Mouse (Mus musculus): Measurements from ENCODE around the gene Plekhb2. TPM values are rescaled to one million over a fixed set of nuclear protein-coding genes. Genes with fewer than 3 reads are reported as not detected.

The Plekhb2 gene
- polyA plus RNA-seq, 1 experiment from 2014 or later = 67.2 TPM

DNA sequence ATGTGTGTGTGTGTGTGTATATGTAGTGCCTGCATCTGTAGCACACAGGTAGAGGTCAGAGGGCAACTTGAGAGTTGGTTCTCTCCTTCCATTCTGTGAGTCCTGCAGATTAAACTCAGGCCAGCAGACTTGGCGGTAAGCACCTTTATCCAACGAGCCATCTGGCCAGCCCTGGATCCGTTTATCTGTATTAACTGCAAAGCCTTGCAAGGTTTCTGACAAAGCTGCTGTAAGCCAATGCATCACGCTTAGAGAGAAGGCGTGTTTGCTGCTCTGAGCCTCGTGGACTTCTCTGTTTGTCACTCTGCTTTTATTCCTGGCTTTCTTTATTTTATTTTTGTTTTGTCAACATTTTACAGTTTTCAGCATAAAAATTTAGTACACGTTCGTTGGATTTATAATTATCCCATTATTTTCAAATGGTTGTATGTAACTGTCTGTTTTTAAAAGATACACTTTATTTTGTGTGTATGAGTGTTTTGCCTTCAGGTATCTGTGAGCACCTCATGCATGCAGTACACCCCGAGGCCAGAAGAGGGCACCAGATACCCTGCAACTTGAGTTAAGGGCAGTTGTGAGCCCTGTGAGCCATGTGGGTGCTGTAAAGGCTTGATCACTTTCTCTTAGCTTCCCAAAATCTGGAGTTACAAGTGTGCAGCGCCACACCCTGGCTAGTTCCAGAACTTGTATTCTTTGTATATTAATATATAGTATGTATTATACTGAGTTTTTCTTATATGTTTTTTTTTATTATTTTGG lies 17.2 kb downstream of the Plekhb2 start:
- H3K36me3 ChIP-seq (ENCODE audit: control insufficient read depth, insufficient read depth, low read length) = peaks cover 79% of the 10 kb centered on the region
- H3K4me1 ChIP-seq (ENCODE audit: control insufficient read depth, insufficient read depth, low read length) = no peaks in the 10 kb centered on the region
- WGBS = 57% methylated on average over 10 of the region's 10 CpGs
- DNase-seq (peak; percentile 89), ATAC-seq (ENCODE audit: low FRiP score, low TSS enrichment) (peak; percentile 58; the same call in 1 of the 2 replicates)
- no peak overlapping the region for H3K9ac ChIP-seq (replicated peaks; ENCODE audit: low read length)
- no peak overlapping the region for H3K27ac ChIP-seq (replicated peaks; ENCODE audit: low read depth, low read length)
- H3K4me2 ChIP-seq (ENCODE audit: low read length) = no peak overlapping the region
- no peak overlapping the region for H3K4me3 ChIP-seq (replicated peaks; ENCODE audit: low read depth, low read length)
- no peaks in the 10 kb centered on the region for H3K9me3 ChIP-seq (ENCODE audit: control insufficient read depth, low read length)
- H3K27me3 ChIP-seq (ENCODE audit: control insufficient read depth, insufficient read depth, low read length) = no peaks in the 10 kb centered on the region

- Histone ChIP-seq H3K27me3 (ENCODE audit: control insufficient read depth, insufficient read depth, low read length) (no peaks in the 10 kb centered on the region), H3K9ac (replicated peaks; ENCODE audit: low read length) (no peak overlapping the region), H3K9me3 (ENCODE audit: control insufficient read depth, low read length) (no peaks in the 10 kb centered on the region), H3K4me2 (ENCODE audit: low read length) (no peak overlapping the region), H3K4me3 (replicated peaks; ENCODE audit: low read depth, low read length) (no peak overlapping the region), H3K27ac (replicated peaks; ENCODE audit: low read depth, low read length) (no peak overlapping the region), H3K36me3 (ENCODE audit: control insufficient read depth, insufficient read depth, low read length) (peaks cover 79% of the 10 kb centered on the region), H3K4me1 (ENCODE audit: control insufficient read depth, insufficient read depth, low read length) (no peaks in the 10 kb centered on the region)
- WGBS = 93% methylated on average over 5 of the region's 5 CpGs
- ATAC-seq (ENCODE audit: low FRiP score, low TSS enrichment) (no peak), DNase-seq (no peak)
These were observed 17.8 kb downstream of the Plekhb2 start for GRCm38 (mm10) chr1:34867574-34867955.

DNA sequence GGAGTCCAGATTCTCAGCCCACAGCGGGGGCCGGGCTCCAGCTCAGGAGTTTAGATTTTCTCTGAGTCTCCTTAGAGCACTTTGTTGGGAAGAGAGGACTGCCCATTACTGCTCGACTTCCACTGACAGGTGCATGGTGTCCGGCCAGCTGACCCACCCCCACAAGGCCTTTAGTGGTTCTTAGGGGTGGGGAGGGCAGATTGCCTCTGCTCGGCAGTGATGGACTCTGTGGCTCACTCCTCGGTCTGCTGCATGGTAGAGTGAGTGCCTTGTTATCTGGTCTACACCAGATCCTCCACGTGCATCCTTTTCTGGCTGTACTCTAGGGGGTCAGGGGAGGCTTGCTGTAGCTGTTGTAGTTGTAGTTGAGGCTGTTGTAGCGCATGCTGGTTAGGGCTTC lies 18.6 kb downstream of the Plekhb2 start:
- DNase-seq (no peak), ATAC-seq (ENCODE audit: low FRiP score, low TSS enrichment) (no peak)
- Histone ChIP-seq H3K4me2 (ENCODE audit: low read length) (no peak overlapping the region), H3K4me1 (ENCODE audit: control insufficient read depth, insufficient read depth, low read length) (no peaks in the 10 kb centered on the region), H3K9me3 (ENCODE audit: control insufficient read depth, low read length) (no peaks in the 10 kb centered on the region), H3K27ac (replicated peaks; ENCODE audit: low read depth, low read length) (no peak overlapping the region), H3K27me3 (ENCODE audit: control insufficient read depth, insufficient read depth, low read length) (no peaks in the 10 kb centered on the region), H3K36me3 (ENCODE audit: control insufficient read depth, insufficient read depth, low read length) (peaks cover 79% of the 10 kb centered on the region), H3K4me3 (replicated peaks; ENCODE audit: low read depth, low read length) (no peak overlapping the region), H3K9ac (replicated peaks; ENCODE audit: low read length) (no peak overlapping the region)
- 93% methylated on average over 8 of the region's 8 CpGs for WGBS

- no peak for ATAC-seq (ENCODE audit: low FRiP score, low TSS enrichment)
- WGBS = 97% methylated on average over 16 of the region's 16 CpGs
These were observed 19.5 kb downstream of the Plekhb2 start for GRCm38 (mm10) chr1:34869231-34869630.

DNA sequence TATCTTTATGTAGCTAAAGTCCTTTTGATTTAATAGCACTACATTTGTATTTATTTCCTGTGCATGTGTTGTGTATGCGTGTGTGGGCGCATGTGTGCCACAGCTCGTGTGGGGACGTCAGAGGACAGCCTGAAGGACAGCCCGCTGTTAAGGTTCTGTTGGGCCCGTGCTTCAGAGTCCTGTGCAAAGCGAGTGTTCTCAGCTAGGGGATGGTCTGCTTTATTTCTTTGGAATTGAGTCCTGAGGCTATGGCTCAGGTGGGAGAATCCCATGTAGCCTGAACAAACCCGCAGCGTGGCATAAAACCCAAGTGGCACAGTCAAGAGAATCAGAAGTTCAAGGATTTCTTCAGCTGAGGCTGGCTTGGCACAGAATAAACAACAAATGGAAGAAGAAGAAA lies 21.4 kb downstream of the Plekhb2 start:
- H3K4me3 ChIP-seq (replicated peaks; ENCODE audit: low read depth, low read length) = no peak overlapping the region
- no peak for ATAC-seq (ENCODE audit: low FRiP score, low TSS enrichment)
- no peaks in the 10 kb centered on the region for H3K9me3 ChIP-seq (ENCODE audit: control insufficient read depth, low read length)
- no peak for DNase-seq
- no peaks in the 10 kb centered on the region for H3K27me3 ChIP-seq (ENCODE audit: control insufficient read depth, insufficient read depth, low read length)
- H3K27ac ChIP-seq (replicated peaks; ENCODE audit: low read depth, low read length) = no peak overlapping the region
- peaks cover 74% of the 10 kb centered on the region for H3K36me3 ChIP-seq (ENCODE audit: control insufficient read depth, insufficient read depth, low read length)
- H3K9ac ChIP-seq (replicated peaks; ENCODE audit: low read length) = no peak overlapping the region
- WGBS = 95% methylated on average over 9 of the region's 9 CpGs
- no peak overlapping the region for H3K4me2 ChIP-seq (ENCODE audit: low read length)
- H3K4me1 ChIP-seq (ENCODE audit: control insufficient read depth, insufficient read depth, low read length) = no peaks in the 10 kb centered on the region

More at GRCm38 (mm10) chr1:34869231-34869630, 19.5 kb downstream of the Plekhb2 start:
- Histone ChIP-seq H3K9ac (replicated peaks; ENCODE audit: low read length) (no peak overlapping the region), H3K4me3 (replicated peaks; ENCODE audit: low read depth, low read length) (no peak overlapping the region), H3K27ac (replicated peaks; ENCODE audit: low read depth, low read length) (no peak overlapping the region), H3K9me3 (ENCODE audit: control insufficient read depth, low read length) (no peaks in the 10 kb centered on the region), H3K4me1 (ENCODE audit: control insufficient read depth, insufficient read depth, low read length) (no peaks in the 10 kb centered on the region), H3K36me3 (ENCODE audit: control insufficient read depth, insufficient read depth, low read length) (peaks cover 77% of the 10 kb centered on the region), H3K4me2 (ENCODE audit: low read length) (no peak overlapping the region), H3K27me3 (ENCODE audit: control insufficient read depth, insufficient read depth, low read length) (no peaks in the 10 kb centered on the region)
- no peak for DNase-seq

DNA sequence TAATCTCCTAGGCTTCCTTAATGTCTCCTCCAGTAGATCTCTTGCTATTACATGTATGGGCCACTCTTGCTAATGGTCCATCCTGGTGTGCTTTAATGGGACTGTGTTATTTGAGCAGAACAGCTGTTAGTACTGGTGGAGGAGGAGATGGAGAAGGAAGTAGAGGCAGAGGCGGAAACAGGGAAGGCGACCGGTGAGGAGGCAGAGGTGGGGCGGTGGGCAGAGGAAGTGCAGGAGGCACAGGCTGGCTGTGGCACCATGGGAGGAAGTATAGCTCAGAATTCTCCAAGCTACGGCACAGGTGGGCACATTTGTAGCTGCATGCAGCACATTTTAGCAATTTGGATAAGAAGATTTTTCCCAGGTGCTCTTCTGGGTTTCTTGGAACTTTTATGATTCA lies 23.8 kb downstream of the Plekhb2 start:
- Histone ChIP-seq H3K4me1 (ENCODE audit: control insufficient read depth, insufficient read depth, low read length) (no peaks in the 10 kb centered on the region), H3K4me2 (ENCODE audit: low read length) (no peak overlapping the region), H3K27ac (replicated peaks; ENCODE audit: low read depth, low read length) (no peak overlapping the region), H3K9me3 (ENCODE audit: control insufficient read depth, low read length) (no peaks in the 10 kb centered on the region), H3K36me3 (ENCODE audit: control insufficient read depth, insufficient read depth, low read length) (peaks cover 81% of the 10 kb centered on the region), H3K27me3 (ENCODE audit: control insufficient read depth, insufficient read depth, low read length) (no peaks in the 10 kb centered on the region), H3K9ac (replicated peaks; ENCODE audit: low read length) (no peak overlapping the region), H3K4me3 (replicated peaks; ENCODE audit: low read depth, low read length) (no peak overlapping the region)
- DNase-seq = no peak
- WGBS = 96% methylated on average over 5 of the region's 5 CpGs
- no peak for ATAC-seq (ENCODE audit: low FRiP score, low TSS enrichment)

GRCm38 (mm10) chr1:34879611-34880010 lies 29.8 kb downstream of the Plekhb2 start:
- DNase-seq (no peak), ATAC-seq (ENCODE audit: low FRiP score, low TSS enrichment) (no peak)
- no peak overlapping the region for H3K4me3 ChIP-seq (replicated peaks; ENCODE audit: low read depth, low read length)
- H3K36me3 ChIP-seq (ENCODE audit: control insufficient read depth, insufficient read depth, low read length) = peaks cover 42% of the 10 kb centered on the region
- peaks cover 4% of the 10 kb centered on the region; the same call in 1 of the 2 replicates for H3K9me3 ChIP-seq (ENCODE audit: control insufficient read depth, low read length)
- H3K4me1 ChIP-seq (ENCODE audit: control insufficient read depth, insufficient read depth, low read length) = no peaks in the 10 kb centered on the region
- H3K27ac ChIP-seq (replicated peaks; ENCODE audit: low read depth, low read length) = no peak overlapping the region
- no peak overlapping the region for H3K9ac ChIP-seq (replicated peaks; ENCODE audit: low read length)
- no peak overlapping the region for H3K4me2 ChIP-seq (ENCODE audit: low read length)
- H3K27me3 ChIP-seq (ENCODE audit: control insufficient read depth, insufficient read depth, low read length) = no peaks in the 10 kb centered on the region
- WGBS = 87% methylated on average over 6 of the region's 6 CpGs

- Histone ChIP-seq H3K27ac (replicated peaks; ENCODE audit: low read depth, low read length) (no peak overlapping the region), H3K9me3 (ENCODE audit: control insufficient read depth, low read length) (peaks cover 4% of the 10 kb centered on the region; the same call in 1 of the 2 replicates), H3K4me1 (ENCODE audit: control insufficient read depth, insufficient read depth, low read length) (no peaks in the 10 kb centered on the region), H3K9ac (replicated peaks; ENCODE audit: low read length) (no peak overlapping the region), H3K4me2 (ENCODE audit: low read length) (no peak overlapping the region), H3K27me3 (ENCODE audit: control insufficient read depth, insufficient read depth, low read length) (no peaks in the 10 kb centered on the region), H3K4me3 (replicated peaks; ENCODE audit: low read depth, low read length) (no peak overlapping the region), H3K36me3 (ENCODE audit: control insufficient read depth, insufficient read depth, low read length) (peaks cover 9% of the 10 kb centered on the region; the same call in 1 of the 2 replicates)
- no peak for DNase-seq
- ATAC-seq (ENCODE audit: low FRiP score, low TSS enrichment) = no peak
These were observed 34.0 kb downstream of the Plekhb2 start for GRCm38 (mm10) chr1:34883776-34884175.

- ATAC-seq (ENCODE audit: low FRiP score, low TSS enrichment) (peak; percentile 79), DNase-seq (peak; percentile 88)
- Histone ChIP-seq H3K4me1 (ENCODE audit: control insufficient read depth, insufficient read depth, low read length) (no peaks in the 10 kb centered on the region), H3K36me3 (ENCODE audit: control insufficient read depth, insufficient read depth, low read length) (no peaks in the 10 kb centered on the region), H3K9ac (replicated peaks; ENCODE audit: low read length) (no peak overlapping the region), H3K4me3 (replicated peaks; ENCODE audit: low read depth, low read length) (no peak overlapping the region), H3K27me3 (ENCODE audit: control insufficient read depth, insufficient read depth, low read length) (no peaks in the 10 kb centered on the region), H3K9me3 (ENCODE audit: control insufficient read depth, low read length) (no peaks in the 10 kb centered on the region), H3K4me2 (ENCODE audit: low read length) (no peak overlapping the region), H3K27ac (replicated peaks; ENCODE audit: low read depth, low read length) (no peak overlapping the region)
- WGBS = 59% methylated on average over 14 of the region's 14 CpGs
These were observed 41.9 kb downstream of the Plekhb2 start for GRCm38 (mm10) chr1:34891559-34892289.

Data from midbrain, embryonic 14.5 days (tissue).